Mouse (Mus musculus) CD8-positive naive resting alpha-beta T cell, adult 2 months (primary cell): ENCODE measurements around the gene Hmcn2.

Experiments used
- DNase-seq, 2 experiments: peaks; one replicate each; pipeline ENCODE4 v3.0.0; 2022; ENCODE audit warnings: low read depth in 2 of 2, low spot score in 2 of 2

Gene Hmcn2

GRCm38 (mm10) chr2:31314007-31314465, at the start of gene Hmcn2:
TSS of gene Hmcn2 (plus strand) at chr2:31314415.
- no peak for DNase-seq

- DNase-seq, result no peak
Measured at GRCm38 (mm10) chr2:31267447-31267846, 46.8 kb upstream of the Hmcn2 start.

DNA sequence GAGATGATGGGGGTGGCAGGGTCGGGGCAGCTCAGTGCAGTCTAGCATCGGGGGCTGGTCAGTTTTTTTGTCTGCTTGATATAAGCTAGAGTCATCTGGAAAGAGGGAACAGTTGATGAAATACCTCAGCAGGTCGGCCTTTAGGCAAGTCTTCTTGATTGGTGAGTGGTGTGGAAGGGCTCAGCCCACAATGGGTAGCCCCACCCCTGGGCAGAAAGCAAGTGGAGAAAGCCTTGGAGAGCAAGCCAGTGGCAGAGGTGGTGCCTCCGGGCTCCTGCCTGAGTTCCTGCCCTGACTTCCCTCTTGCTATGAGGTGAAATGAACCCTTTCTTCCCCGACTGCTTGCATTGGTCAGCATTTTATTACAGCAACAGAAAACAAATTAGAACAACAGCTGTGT, 45.6 kb upstream of the Hmcn2 start:
- no peak for DNase-seq

DNA sequence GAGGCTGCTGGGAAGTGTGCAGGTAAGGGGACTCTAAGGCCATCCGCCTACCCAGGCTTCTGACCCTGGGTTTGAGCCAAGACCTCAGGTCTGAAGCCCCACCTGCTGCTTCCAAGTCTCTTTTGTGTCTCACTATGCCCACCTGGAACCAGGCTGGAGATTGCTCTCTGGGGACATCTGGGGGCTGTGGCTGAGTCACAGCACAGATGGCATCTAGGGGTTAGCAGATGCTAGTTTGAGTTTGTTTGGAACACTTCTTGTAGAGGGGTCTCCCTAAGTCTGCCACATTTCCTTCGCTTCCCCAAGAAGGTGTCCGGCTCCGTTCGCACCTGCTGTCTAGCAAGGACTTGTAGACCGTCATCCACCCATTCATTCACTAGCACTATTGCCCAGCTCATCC, 45.0 kb upstream of the Hmcn2 start:
- no peak for DNase-seq

DNA sequence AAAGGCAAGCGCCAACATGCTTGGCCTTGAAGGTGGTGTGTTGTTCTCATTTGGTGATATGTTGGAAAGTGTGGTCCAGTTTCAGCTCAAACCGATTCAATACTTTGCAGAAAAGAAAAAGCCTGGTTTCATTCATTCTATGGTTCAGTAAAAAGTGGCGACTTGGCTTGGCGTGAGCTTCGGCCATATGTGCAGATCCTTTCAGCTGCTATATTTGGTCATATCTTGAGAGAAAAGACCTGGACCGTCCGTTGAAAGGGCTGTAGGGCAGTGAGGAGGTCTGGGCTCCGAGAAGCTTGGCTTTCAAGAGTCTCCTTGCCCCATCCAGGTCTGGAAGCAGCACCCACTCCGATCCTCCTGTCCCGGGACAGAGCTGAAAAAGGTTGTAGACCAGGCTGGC, 44.4 kb upstream of the Hmcn2 start:
- no peak for DNase-seq

DNA sequence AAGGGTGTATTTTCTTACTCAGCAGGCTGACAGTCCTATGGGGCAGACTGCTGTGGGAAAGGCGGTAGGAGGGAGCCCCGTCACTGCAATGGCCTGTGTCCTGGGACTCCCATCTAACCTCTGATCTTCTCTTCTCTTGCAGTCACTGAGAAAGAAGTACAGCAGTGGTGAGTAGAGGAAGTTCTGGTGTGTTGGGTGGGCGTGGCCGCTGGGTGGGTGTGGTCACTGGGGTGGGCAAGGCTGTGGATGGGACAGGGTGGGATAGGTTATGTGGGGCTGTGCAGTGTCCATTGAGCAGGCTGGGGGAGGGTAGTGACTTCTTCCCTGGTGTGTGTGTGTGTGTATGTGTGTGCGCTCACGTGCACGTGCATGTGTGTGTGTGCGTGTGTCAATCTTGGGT, 43.7 kb upstream of the Hmcn2 start:
- no peak for DNase-seq

DNA sequence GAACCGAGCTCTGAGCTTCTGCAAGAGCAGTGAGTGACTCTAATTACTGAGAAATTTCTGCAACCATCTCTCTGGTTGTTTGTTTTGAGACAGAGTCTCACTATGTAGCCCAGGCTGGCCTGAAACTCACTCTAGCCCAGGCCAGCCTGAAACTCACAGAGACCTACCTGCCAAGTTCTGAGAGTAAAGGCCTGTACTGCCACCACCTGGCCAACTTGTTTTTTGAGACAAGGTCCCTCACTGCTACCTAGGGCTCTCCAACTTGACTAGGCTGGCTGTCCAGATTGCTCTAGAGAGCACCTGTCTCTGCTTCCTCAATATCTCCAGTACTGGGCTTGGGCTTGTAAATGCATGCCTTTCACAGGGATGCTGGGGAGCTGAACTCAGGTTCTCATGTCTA, 43.1 kb upstream of the Hmcn2 start:
- no peak for DNase-seq

- no peak for DNase-seq
Measured at GRCm38 (mm10) chr2:31274993-31275392, 39.2 kb upstream of the Hmcn2 start.

DNA sequence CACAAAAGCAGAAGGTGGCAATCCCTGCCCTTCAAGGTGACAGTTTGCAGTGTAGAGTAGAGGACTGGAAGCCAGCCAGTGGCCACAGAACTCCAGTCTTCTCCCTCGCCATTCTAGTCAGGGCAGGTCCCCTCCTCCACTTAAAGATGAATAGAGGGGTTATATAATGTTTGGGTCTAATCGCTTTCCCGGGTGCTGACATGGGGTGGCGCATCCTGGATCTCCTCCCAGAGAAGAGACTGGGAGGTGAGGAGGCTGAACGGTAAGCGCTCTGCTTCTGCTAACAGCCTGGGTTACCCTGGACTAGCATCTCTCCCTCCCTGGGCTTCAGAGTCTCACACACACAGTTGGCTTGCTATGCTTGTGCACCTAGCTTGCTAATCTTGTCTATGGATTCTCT, 36.4 kb upstream of the Hmcn2 start:
- no peak for DNase-seq

GRCm38 (mm10) chr2:31278483-31278882, 35.7 kb upstream of the Hmcn2 start:
- no peak for DNase-seq

GRCm38 (mm10) chr2:31281138-31281537, 33.1 kb upstream of the Hmcn2 start:
- no peak for DNase-seq

GRCm38 (mm10) chr2:31282266-31282665, 31.9 kb upstream of the Hmcn2 start:
- no peak for DNase-seq

DNA sequence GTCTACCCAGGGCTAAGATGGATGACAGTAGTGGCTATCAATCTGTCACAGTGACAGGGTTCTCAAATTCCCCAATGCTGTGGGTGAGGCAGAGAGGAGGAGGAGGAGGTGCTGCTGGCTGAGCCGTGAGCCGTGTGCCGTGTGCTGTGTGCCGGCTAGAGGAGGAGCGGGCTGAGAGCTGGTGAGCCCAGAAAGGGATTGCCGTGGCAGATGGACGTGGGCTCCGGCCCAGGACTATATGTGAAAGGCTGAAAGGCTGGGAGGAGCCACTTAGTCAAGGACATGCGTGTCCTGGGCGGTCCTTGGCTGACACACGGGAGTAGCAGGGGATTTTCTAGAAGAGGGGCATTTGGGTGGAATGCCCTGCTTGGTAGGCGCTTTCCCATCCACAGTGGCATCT, 31.3 kb upstream of the Hmcn2 start:
- DNase-seq, result no peak

DNA sequence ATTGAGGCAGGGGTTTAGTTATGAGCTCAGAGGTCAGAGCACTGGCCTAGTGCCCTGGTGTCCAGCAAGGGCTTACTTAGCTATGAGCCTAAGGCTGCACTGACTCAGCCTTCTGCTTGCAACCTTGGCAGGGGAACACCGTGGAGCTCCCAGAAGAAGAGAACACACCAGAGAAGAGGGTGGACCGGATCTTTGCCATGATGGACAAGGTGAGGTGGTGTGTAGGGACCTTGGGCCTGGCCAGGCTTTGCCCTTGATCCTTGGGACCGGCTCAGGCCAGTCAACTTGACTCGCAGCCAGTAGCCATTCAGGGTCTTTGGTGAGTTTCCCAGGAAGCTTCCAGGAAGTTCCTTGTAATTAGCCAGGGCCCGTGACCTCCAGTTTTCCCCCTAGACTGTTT, 29.7 kb upstream of the Hmcn2 start:
- no peak for DNase-seq

- peak; percentile 41 to 48 for DNase-seq
Measured at GRCm38 (mm10) chr2:31291421-31291820, 22.8 kb upstream of the Hmcn2 start.

DNA sequence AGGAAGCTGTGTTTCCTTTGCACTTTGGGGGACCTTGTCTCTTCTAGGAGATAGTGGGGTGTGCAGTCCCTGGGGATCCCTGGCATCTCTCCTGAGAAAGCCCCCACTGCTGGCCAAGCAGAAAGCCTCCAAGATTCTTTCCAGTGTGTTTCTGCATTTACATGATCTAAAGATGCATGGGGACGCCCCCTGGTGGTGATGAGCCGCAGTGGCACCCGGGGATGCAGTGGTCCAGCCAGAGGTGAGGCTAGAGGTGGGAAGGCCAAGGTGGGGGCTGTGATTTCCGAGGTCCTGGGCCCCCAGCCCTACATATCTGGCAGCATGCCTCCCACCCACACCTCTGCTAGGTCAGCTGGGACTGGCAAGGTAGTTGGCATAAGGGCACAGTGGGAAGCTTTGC, 19.2 kb upstream of the Hmcn2 start:
- DNase-seq, result peak; percentile 73 to 79

DNA sequence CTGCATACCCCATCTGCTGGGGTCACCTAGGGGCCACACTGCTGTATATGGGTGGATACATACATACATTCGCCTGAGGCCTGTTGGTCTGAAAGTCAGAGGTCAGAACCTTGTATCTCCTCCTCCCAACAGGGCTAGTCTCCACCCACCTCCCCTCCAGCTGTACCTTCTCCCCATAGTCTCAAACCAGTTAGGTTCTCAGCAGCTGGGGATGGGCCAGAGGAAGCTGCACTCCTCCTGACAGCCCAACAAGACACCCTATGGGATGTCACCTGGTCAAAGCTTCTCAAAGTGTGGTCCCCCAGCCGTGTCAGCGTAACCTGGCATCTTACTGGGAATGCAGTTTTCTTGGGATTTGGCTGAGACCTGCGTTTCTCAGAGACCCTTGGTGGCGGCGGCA, 17.8 kb upstream of the Hmcn2 start:
- DNase-seq, result no peak

DNA sequence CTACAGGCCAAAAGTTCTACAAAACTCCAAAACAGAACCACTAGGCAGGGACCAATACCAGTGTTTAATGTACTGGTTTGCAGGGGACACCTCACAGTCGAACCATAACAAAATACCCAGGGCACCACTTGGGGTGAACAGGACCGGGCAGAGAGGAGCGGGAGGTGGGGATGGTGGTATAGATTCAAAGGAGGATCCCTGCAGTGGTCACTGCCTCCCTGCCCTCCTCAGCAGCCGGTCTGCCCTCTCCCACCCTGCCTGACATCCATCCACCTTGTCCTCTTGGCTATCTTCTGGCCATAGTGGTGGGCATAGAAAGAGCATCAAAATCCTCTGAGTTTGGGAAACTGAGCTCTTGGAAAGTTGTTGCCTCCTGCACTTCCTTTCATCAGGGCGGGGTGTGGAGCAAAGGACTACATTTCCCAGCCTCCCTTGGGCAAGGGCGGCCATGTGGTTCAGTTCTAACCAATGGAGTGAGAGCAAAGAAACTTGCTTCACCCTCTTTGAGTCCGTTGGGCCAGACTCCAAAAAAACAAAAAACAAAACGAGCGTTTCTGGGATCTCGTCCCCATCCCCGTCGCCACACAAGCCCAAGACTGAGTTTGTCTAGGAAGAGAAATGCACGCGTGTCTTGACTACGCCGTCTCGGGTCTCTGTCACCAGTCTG, 16.5 kb upstream of the Hmcn2 start:
- DNase-seq, result peak in 1 of 2 experiments; percentile 16

- DNase-seq, result no peak
Measured at GRCm38 (mm10) chr2:31298814-31299213, 15.4 kb upstream of the Hmcn2 start.

DNA sequence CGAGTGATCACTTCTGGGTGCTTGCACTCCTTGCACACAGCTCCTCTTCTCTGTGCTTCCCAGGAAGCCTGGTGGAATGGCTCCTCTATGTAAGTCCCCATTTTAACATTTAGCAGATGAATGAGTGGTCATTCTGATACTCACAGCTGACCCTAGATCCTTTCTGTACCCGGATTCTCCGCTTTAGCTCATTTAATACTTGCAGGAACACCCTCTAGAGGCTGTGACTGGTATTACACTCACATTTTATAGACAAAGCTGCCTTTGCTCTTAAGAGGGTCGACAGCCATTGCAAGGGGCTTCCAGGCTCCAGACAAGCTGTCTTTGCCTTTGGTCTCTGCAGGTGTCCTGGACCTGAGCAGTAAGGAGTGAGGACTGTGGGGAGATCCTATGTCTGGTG, 14.9 kb upstream of the Hmcn2 start:
- peak in 1 of 2 experiments; percentile 33 for DNase-seq

- DNase-seq, result no peak
Measured at GRCm38 (mm10) chr2:31299996-31300395, 14.2 kb upstream of the Hmcn2 start.

DNA sequence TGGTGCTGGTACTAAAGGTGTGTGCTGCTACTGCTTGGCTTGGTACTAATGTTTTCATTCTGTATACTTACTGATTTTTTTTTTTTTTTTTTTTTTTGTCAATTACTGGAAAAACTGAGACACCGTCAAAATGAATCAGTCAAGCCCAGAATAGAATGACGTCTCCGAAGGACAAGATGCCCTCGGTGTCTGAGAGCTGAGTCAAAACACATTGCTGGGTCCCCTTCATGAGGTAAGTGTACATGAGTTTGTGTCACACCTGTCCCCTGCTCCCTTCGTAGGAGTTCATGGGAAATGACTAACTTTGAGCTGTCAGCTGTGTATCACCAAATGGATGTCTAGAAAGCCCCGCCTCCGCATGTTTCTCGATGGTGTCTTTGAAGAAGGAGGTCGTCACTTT, 11.0 kb upstream of the Hmcn2 start:
- no peak for DNase-seq

GRCm38 (mm10) chr2:31304191-31304590, 10.0 kb upstream of the Hmcn2 start:
- DNase-seq, result no peak
